Mouse (Mus musculus) neural tube, embryonic 15.5 days (tissue): ENCODE results near the gene Serpina3k. TPM values are rescaled to one million over a fixed set of nuclear protein-coding genes. Genes with fewer than 3 reads are reported as not detected.

Source experiments
- polyA plus RNA-seq: library from polyadenylated mRNA; unstranded; fragments of >200 nt; fragmentation: Nextera tagmentation; extraction: Ambion mirVana; gene quantifications from 2 replicates; pipeline ENCODE4 v1.2.1, GENCODE M21; 2015

Gene Serpina3k
- polyA plus RNA-seq, 1 experiment from 2014 or later: not detected

Other genes starting within 250 kb of the Serpina3k start
- not detected in 2 replicates for gene Serpina5, start 237.4 kb upstream of the Serpina3k start, polyA plus RNA-seq
- gene Serpina3a, start 225.8 kb upstream of the Serpina3k start, polyA plus RNA-seq: not detected in 2 replicates
- not detected in 2 replicates for gene Serpina3b, start 210.5 kb upstream of the Serpina3k start, polyA plus RNA-seq
- gene Serpina3c, start 184.6 kb upstream of the Serpina3k start, polyA plus RNA-seq: not detected in 2 replicates
- 0.10 and 0.40 TPM in 2 replicates for gene Serpina3f, start 123.9 kb upstream of the Serpina3k start, polyA plus RNA-seq
- 3.8 and 17.8 TPM in 2 replicates for gene Serpina3g, start 102.2 kb upstream of the Serpina3k start, polyA plus RNA-seq
- 0.23 and 4.6 TPM in 2 replicates for gene Serpina3i, start 75.4 kb upstream of the Serpina3k start, polyA plus RNA-seq
- gene Serpina3j, start 23.9 kb upstream of the Serpina3k start, polyA plus RNA-seq: 0.34 TPM in 1 of 2 replicates, not detected in the other
- not detected in 2 replicates for gene Serpina3m, start within 50 bp of the Serpina3k start, polyA plus RNA-seq
- gene Serpina3n, start 68.2 kb downstream of the Serpina3k start, polyA plus RNA-seq: 2.5 and 2.7 TPM in 2 replicates
- gene Gsc, start 134.8 kb downstream of the Serpina3k start, polyA plus RNA-seq: not detected in 2 replicates